Mouse (Mus musculus) kidney, embryonic 14.5 days (tissue): ENCODE measurements around the gene Dok5. TPM values are rescaled to one million over a fixed set of nuclear protein-coding genes. Genes with fewer than 3 reads are reported as not detected.

Experiments used
- ATAC-seq: fragments of 200-750 bp; cut with Nextera tagmentation; 2 replicates; pipeline ENCODE4 v1.8.0; 2017; ENCODE audit warnings: moderate number of reproducible peaks, mild to moderate bottlenecking, moderate TSS enrichment, moderate library complexity; ENCODE audit not compliant: low FRiP score, low TSS enrichment
- H3K27ac ChIP-seq: fragments of 300-500 bp; sonication (generic); 2 replicates; pipeline ENCODE4 v1.5.1; 2014; ENCODE audit warnings: low read depth, mild to moderate bottlenecking, low read length, moderate library complexity, mixed read lengths
- H3K27me3 ChIP-seq: fragments of 300-500 bp; sonication (generic); 2 replicates; pipeline ENCODE4 v1.6.1; 2014; ENCODE audit warnings: mild to moderate bottlenecking, low read length; ENCODE audit not compliant: control insufficient read depth, insufficient read depth
- H3K36me3 ChIP-seq: fragments of 300-500 bp; sonication (generic); 2 replicates; pipeline ENCODE4 v1.6.1; 2014; ENCODE audit warnings: low read length, mixed read lengths; ENCODE audit not compliant: control insufficient read depth, insufficient read depth
- H3K4me1 ChIP-seq: fragments of 300-500 bp; sonication (generic); 2 replicates; pipeline ENCODE4 v1.6.1; 2014; ENCODE audit warnings: low read length, mixed read lengths; ENCODE audit not compliant: control insufficient read depth, insufficient read depth
- H3K4me2 ChIP-seq: fragments of 300-500 bp; sonication (generic); replicated peaks from 2 replicates; pipeline ENCODE4 v1.6.1; 2014; ENCODE audit warnings: low read depth, mild to moderate bottlenecking, low read length
- H3K4me3 ChIP-seq: fragments of 300-500 bp; sonication (generic); 2 replicates; pipeline ENCODE4 v1.5.1; 2014; ENCODE audit warnings: mild to moderate bottlenecking, low read length
- H3K9ac ChIP-seq: fragments of 300-500 bp; sonication (generic); 2 replicates; pipeline ENCODE4 v1.6.1; 2014; ENCODE audit warnings: low read depth, mild to moderate bottlenecking, low read length, moderate library complexity
- H3K9me3 ChIP-seq: fragments of 300-500 bp; sonication (generic); 2 replicates; pipeline ENCODE4 v1.6.1; 2016; ENCODE audit warnings: low read length; ENCODE audit not compliant: control insufficient read depth
- WGBS: fragments of 180-500 bp; shearing (Covaris S2); extraction: QIAGEN DNeasy Blood & Tissue Kit; methylation state at CpG from one replicate; pipeline ENCODE4 v1.1.7; 2014; 5-methylcytosine and 5-hydroxymethylcytosine counted together
- polyA plus RNA-seq: library from polyadenylated mRNA; unstranded; fragments of >200 nt; fragmentation: Nextera tagmentation; extraction: Ambion mirVana; gene quantifications from 2 replicates; pipeline ENCODE4 v1.2.1, GENCODE M21; 2014

Dok5 gene
- polyA plus RNA-seq, 1 experiment from 2014 or later = 0.85 TPM

DNA sequence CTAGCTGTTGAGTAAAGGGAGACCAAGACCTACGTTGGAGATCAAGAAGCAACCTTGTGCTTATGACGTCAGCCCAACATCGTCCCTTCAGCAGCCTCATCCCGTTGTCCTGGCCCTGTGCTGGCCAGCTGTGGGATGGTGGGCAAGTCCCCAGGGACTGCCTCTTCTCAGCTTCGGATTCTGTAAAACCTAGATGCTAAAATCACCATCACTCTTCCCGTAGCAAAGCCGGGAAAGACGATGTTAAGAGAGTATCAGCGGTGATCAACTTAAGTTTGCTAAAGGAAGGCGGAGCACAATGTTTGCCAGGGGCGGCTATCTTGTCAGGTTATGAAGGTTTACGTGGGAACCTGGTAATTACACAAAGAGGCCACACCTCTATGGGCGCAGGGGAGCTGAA is 826 bp upstream of the Dok5 start:
- no peak for ATAC-seq
- Histone ChIP-seq H3K4me3 (no peak overlapping the region), H3K4me1 (no peaks in the 10 kb centered on the region), H3K27me3 (peaks cover 19% of the 10 kb centered on the region), H3K36me3 (no peaks in the 10 kb centered on the region), H3K9me3 (no peaks in the 10 kb centered on the region), H3K27ac (no peak overlapping the region), H3K9ac (no peak overlapping the region), H3K4me2 (no peak overlapping the region; the same call in 1 of the 2 replicates)
- WGBS = 67% methylated on average over 13 of the region's 13 CpGs

DNA sequence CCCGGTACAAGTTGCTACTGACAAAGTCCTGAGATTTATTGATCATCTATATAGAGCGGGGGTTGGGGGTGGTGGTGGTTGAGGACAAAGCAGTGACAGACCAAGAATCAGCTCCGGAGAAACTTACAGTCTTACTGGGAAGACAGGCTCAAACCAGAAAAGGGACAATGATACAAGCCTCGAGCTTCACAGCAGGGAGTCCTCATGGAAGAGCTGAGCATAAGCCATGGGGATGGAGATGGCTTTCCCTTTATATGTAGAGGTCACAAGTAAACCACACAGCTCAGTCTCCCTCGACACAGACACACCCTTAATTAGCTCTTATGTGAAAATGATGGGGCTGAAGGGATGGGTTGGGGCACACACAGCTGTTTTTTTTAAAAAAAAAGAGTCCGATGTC is 402 bp upstream of the Dok5 start:
- peak overlapping the region; percentile 54 for H3K4me3 ChIP-seq
- H3K4me1 ChIP-seq = no peaks in the 10 kb centered on the region
- ATAC-seq = peak; percentile 40; the same call in 1 of the 2 replicates
- no peaks in the 10 kb centered on the region for H3K36me3 ChIP-seq
- 0 out of 2 replicates have a peak overlapping the region, but pooled peaks have one; percentile 42 for H3K9ac ChIP-seq
- peaks cover 19% of the 10 kb centered on the region for H3K27me3 ChIP-seq
- H3K4me2 ChIP-seq = peak overlapping the region; percentile 93
- WGBS = 12% methylated on average over 6 of the region's 6 CpGs
- no peaks in the 10 kb centered on the region for H3K9me3 ChIP-seq
- no peak overlapping the region for H3K27ac ChIP-seq

GRCm38 (mm10) chr2:170733671-170734070 is 2.1 kb downstream of the Dok5 start:
- Histone ChIP-seq H3K9ac (no peak overlapping the region), H3K9me3 (peaks cover 2% of the 10 kb centered on the region; the same call in 1 of the 2 replicates), H3K36me3 (no peaks in the 10 kb centered on the region), H3K4me1 (no peaks in the 10 kb centered on the region), H3K4me3 (no peak overlapping the region), H3K4me2 (no peak overlapping the region), H3K27ac (no peak overlapping the region), H3K27me3 (peaks cover 19% of the 10 kb centered on the region)
- ATAC-seq = no peak
- WGBS = 91% methylated on average over 1 of the region's 1 CpGs

DNA sequence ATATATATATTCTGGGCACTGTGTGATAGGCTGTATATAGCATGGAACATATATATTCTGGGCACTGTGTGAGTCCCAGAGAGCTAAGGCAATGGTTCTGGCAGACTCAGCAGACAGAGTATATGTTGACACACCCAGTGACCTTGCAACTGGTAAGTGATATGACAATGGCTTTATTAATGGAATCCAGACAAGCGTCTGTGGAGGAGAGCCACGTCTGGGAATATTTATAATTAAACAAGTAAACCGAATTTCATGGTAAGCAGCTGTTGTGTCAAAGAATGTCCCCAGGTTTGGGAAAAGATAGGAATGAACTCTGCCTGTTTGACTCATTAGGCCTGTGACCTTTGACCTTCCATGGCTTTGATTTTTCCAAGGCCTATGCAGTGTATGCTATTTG is 2.8 kb downstream of the Dok5 start:
- Histone ChIP-seq H3K27ac (no peak overlapping the region), H3K4me2 (no peak overlapping the region), H3K27me3 (peaks cover 19% of the 10 kb centered on the region), H3K4me3 (no peak overlapping the region), H3K4me1 (no peaks in the 10 kb centered on the region), H3K9me3 (peaks cover 2% of the 10 kb centered on the region; the same call in 1 of the 2 replicates), H3K36me3 (no peaks in the 10 kb centered on the region), H3K9ac (no peak overlapping the region)
- ATAC-seq = no peak
- WGBS = 67% methylated on average over 3 of the region's 3 CpGs

DNA sequence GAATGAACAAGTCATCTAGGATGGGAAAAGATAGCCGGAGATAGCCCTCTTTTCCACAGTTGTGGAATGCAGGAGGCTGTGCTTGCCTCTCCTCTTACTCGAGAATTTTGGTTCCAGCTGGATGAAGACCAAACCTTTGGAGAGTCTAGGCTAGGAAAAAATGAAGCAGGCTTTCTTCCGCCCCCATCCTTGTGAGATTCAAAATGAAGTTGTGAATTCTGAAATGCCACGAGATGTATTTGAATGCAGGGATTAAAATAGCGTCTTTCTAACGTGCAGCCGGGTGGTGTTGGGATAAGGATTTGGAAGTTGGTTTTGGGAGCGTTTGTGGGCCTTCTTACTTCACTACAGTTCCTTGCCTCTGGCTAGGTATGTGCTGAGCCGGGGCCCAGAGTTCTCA is 6.8 kb downstream of the Dok5 start:
- H3K9me3 ChIP-seq = peaks cover 2% of the 10 kb centered on the region; the same call in 1 of the 2 replicates
- no peak overlapping the region for H3K4me2 ChIP-seq
- H3K36me3 ChIP-seq = no peaks in the 10 kb centered on the region
- WGBS = 85% methylated on average over 9 of the region's 9 CpGs
- ATAC-seq = no peak
- H3K27me3 ChIP-seq = no peaks in the 10 kb centered on the region
- no peaks in the 10 kb centered on the region for H3K4me1 ChIP-seq
- H3K9ac ChIP-seq = no peak overlapping the region
- H3K4me3 ChIP-seq = no peak overlapping the region
- no peak overlapping the region for H3K27ac ChIP-seq

- Histone ChIP-seq H3K4me2 (no peak overlapping the region), H3K4me3 (no peak overlapping the region), H3K36me3 (no peaks in the 10 kb centered on the region), H3K27ac (no peak overlapping the region), H3K27me3 (no peaks in the 10 kb centered on the region), H3K4me1 (no peaks in the 10 kb centered on the region), H3K9ac (no peak overlapping the region), H3K9me3 (peaks cover 2% of the 10 kb centered on the region; the same call in 1 of the 2 replicates)
- ATAC-seq = no peak
- 87% methylated on average over 9 of the region's 9 CpGs for WGBS
Measured at GRCm38 (mm10) chr2:170738891-170739290, 7.3 kb downstream of the Dok5 start.

GRCm38 (mm10) chr2:170739713-170740365 is 8.2 kb downstream of the Dok5 start:
- no peak for ATAC-seq
- Histone ChIP-seq H3K4me1 (no peaks in the 10 kb centered on the region), H3K4me2 (no peak overlapping the region), H3K36me3 (no peaks in the 10 kb centered on the region), H3K27me3 (no peaks in the 10 kb centered on the region), H3K27ac (no peak overlapping the region), H3K9me3 (peaks cover 2% of the 10 kb centered on the region; the same call in 1 of the 2 replicates), H3K9ac (no peak overlapping the region), H3K4me3 (no peak overlapping the region)
- WGBS = 55% methylated on average over 8 of the region's 8 CpGs

DNA sequence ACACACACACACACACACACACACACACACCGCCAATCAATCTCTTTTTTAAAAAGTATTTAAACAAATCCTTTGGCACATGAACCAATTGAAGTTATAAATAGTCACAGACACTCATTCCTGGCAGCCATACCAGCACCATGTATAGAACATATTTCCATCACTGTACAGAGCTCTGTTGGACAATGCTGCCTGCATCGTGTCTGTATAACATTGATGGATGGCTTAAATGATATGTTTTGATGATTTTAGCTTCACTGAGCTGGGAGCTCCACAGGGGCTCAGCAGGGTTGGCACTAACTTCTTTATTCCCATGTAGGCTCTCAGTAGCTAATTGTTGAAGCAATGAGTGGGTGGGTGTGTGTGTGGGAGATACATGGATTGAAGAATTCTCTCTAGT is 11.9 kb downstream of the Dok5 start:
- no peaks in the 10 kb centered on the region for H3K36me3 ChIP-seq
- no peaks in the 10 kb centered on the region for H3K4me1 ChIP-seq
- H3K9me3 ChIP-seq = peaks cover 3% of the 10 kb centered on the region; the same call in 1 of the 2 replicates
- 82% methylated on average over 2 of the region's 2 CpGs for WGBS
- no peaks in the 10 kb centered on the region for H3K27me3 ChIP-seq
- no peak overlapping the region for H3K27ac ChIP-seq
- H3K4me2 ChIP-seq = no peak overlapping the region
- no peak for ATAC-seq
- H3K4me3 ChIP-seq = no peak overlapping the region
- no peak overlapping the region for H3K9ac ChIP-seq

DNA sequence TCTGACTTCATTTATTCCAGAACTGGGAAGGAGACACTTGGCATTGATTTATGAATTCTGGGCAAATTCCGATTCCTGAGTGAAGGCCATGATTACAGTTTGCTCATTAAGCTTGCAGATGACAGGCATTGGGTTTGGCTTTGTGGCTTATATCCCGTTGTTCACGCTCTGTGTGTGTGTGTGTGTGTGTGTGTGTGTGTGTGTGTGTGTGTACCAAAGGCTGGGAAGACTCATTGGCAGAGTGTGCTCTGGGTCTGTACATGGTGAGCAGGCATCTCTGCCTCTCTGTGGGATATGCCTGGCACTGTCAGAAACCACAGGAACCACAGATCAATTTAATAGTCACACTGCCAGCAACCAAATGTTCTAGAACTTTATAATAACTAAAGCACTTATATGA is 17.3 kb downstream of the Dok5 start:
- Histone ChIP-seq H3K27me3 (no peaks in the 10 kb centered on the region), H3K4me2 (no peak overlapping the region), H3K9ac (no peak overlapping the region), H3K4me1 (no peaks in the 10 kb centered on the region), H3K27ac (no peak overlapping the region), H3K36me3 (no peaks in the 10 kb centered on the region), H3K9me3 (peaks cover 3% of the 10 kb centered on the region; the same call in 1 of the 2 replicates), H3K4me3 (no peak overlapping the region)
- WGBS = 79% methylated on average over 3 of the region's 3 CpGs
- no peak for ATAC-seq
